Mouse (Mus musculus): ENCODE measurements around the gene Mrpl53. TPM values are rescaled to one million over a fixed set of nuclear protein-coding genes. Genes with fewer than 3 reads are reported as not detected.
"Not testable (repeated sequence)": the region's sequence is repeated elsewhere in the genome, so short reads cannot be mapped to it uniquely, and the experiment has no call there.

The Mrpl53 gene
- total and polyA plus RNA-seq, 3 experiments, result 52.2 to 74.0 (median 55.5) TPM

- H3K4me2 ChIP-seq (ENCODE audit: insufficient read depth, low read depth, poor library complexity, severe bottlenecking); dilution Hi-C loops (cut with MboI; ENCODE audit: extremely low pct_ligation_motif_present, extremely low pct_unique_long_range_greater_than_20kb, low sequenced_read_pairs); H3K27ac ChIP-seq (ENCODE audit: insufficient read depth, low read depth); H3K36me3 ChIP-seq (replicated peaks in 1 of 2; ENCODE audit: control insufficient read depth in 1 of 2, insufficient read depth in 1 of 2, low read length in 1 of 2); H3K27me3 ChIP-seq (replicated peaks); H3K79me2 ChIP-seq (replicated peaks; ENCODE audit: control insufficient read depth, extremely low read depth, insufficient read depth, poor library complexity, severe bottlenecking); H3K9me3 ChIP-seq (replicated peaks; ENCODE audit: low read length); H3K4me3 ChIP-seq (replicated peaks in 1 of 3; ENCODE audit: low read depth in 2 of 3, low read length in 2 of 3, poor library complexity in 1 of 3); H3K9ac ChIP-seq (ENCODE audit: insufficient read depth, low read depth): not testable (repeated sequence)
- in situ Hi-C loops (cut with MboI; ENCODE audit: low pct_ligation_motif_present, low pct_unique_long_range_greater_than_20kb, low sequenced_read_pairs), result loop anchor here (5.0 kb wide), 2 partner anchors 42 to 167 kb away; partner anchors contain the start of gene Mogs
- H3K4me1 ChIP-seq (ENCODE audit: control insufficient read depth in 1 of 2, insufficient read depth in 2 of 2), result peaks cover 11 to 26% of the 10 kb centered on the region in 2 experiments
- peak; percentile 74 for TF ChIP-seq SMC3 (IDR thresholded peaks at IDR 0.05; ENCODE audit: low read depth, low read length)
- 0 out of 2 replicates have a peak, but pooled peaks have one; percentile 31 for TF ChIP-seq MYC (IDR thresholded peaks at IDR 0.05; ENCODE audit: low read depth, low read length)
- peak in 1 of 2 experiments; percentile 71; a peak in 2 of 4 replicates for TF ChIP-seq CTCF (conservative IDR thresholded peaks at IDR 0.05 in 1 of 2, IDR thresholded peaks at IDR 0.05 in 1 of 2; ENCODE audit: low read depth in 2 of 2, low read length in 2 of 2)
- peak; percentile 52 for TF ChIP-seq ZNF384 (IDR thresholded peaks at IDR 0.05; ENCODE audit: low read depth, low read length)
- peak; percentile 63 for TF ChIP-seq RAD21 (IDR thresholded peaks at IDR 0.05; ENCODE audit: low read depth, low read length)
- 0 out of 2 replicates have a peak, but pooled peaks have one; percentile 6 for TF ChIP-seq IRF4 (IDR thresholded peaks at IDR 0.05; ENCODE audit: low read depth, low read length)
- peak; percentile 69 for DNase-seq (ENCODE audit: extremely low read depth)
Observed at GRCm38 (mm10) chr6:83159456-83159855, 50.6 kb downstream of the Mrpl53 start.

Other genes with a start within 250 kb of the Mrpl53 start
Only the 20 nearest of the 23 such genes appear.
- gene Sema4f, start 169.3 kb upstream of the Mrpl53 start, total RNA-seq (2012; rRNA removed), result 0.04 TPM in 1 of 2 replicates, not detected in the other
- gene Sema4f, start 169.3 kb upstream of the Mrpl53 start, total RNA-seq (2014; rRNA removed), result not detected in 2 replicates
- not detected in 2 replicates for gene Sema4f, start 169.3 kb upstream of the Mrpl53 start, polyA plus RNA-seq (2012; ENCODE audit: insufficient read length, low read depth)
- 3.0 and 6.4 TPM in 2 replicates for gene M1ap, start 162.1 kb upstream of the Mrpl53 start, total RNA-seq (2012; rRNA removed)
- 1.8 and 2.4 TPM in 2 replicates for gene M1ap, start 162.1 kb upstream of the Mrpl53 start, total RNA-seq (2014; rRNA removed)
- gene M1ap, start 162.1 kb upstream of the Mrpl53 start, polyA plus RNA-seq (2012; ENCODE audit: insufficient read length, low read depth), result 3.9 and 4.7 TPM in 2 replicates
- gene Dok1, start 75.6 kb upstream of the Mrpl53 start, total RNA-seq (2012; rRNA removed), result 33.2 and 34.7 TPM in 2 replicates
- gene Dok1, start 75.6 kb upstream of the Mrpl53 start, total RNA-seq (2014; rRNA removed), result 21.3 and 21.4 TPM in 2 replicates
- 23.8 and 24.6 TPM in 2 replicates for gene Dok1, start 75.6 kb upstream of the Mrpl53 start, polyA plus RNA-seq (2012; ENCODE audit: insufficient read length, low read depth)
- 0.93 and 1.0 TPM in 2 replicates for gene Loxl3, start 74.9 kb upstream of the Mrpl53 start, total RNA-seq (2012; rRNA removed)
- 0.05 TPM in 1 of 2 replicates, not detected in the other for gene Loxl3, start 74.9 kb upstream of the Mrpl53 start, total RNA-seq (2014; rRNA removed)
- gene Loxl3, start 74.9 kb upstream of the Mrpl53 start, polyA plus RNA-seq (2012; ENCODE audit: insufficient read length, low read depth), result 0.74 and 1.0 TPM in 2 replicates
- 235 and 240 TPM in 2 replicates for gene Aup1, start 54.5 kb upstream of the Mrpl53 start, total RNA-seq (2012; rRNA removed)
- 108 and 119 TPM in 2 replicates for gene Aup1, start 54.5 kb upstream of the Mrpl53 start, total RNA-seq (2014; rRNA removed)
- 284 and 324 TPM in 2 replicates for gene Aup1, start 54.5 kb upstream of the Mrpl53 start, polyA plus RNA-seq (2012; ENCODE audit: insufficient read length, low read depth)
- 113 and 128 TPM in 2 replicates for gene Htra2, start 53.8 kb upstream of the Mrpl53 start, total RNA-seq (2012; rRNA removed)
- 131 and 137 TPM in 2 replicates for gene Htra2, start 53.8 kb upstream of the Mrpl53 start, total RNA-seq (2014; rRNA removed)
- 154 and 185 TPM in 2 replicates for gene Htra2, start 53.8 kb upstream of the Mrpl53 start, polyA plus RNA-seq (2012; ENCODE audit: insufficient read length, low read depth)
- 2.2 and 2.7 TPM in 2 replicates for gene Dqx1, start 51.2 kb upstream of the Mrpl53 start, total RNA-seq (2012; rRNA removed)
- gene Dqx1, start 51.2 kb upstream of the Mrpl53 start, total RNA-seq (2014; rRNA removed), result 0.99 and 1.3 TPM in 2 replicates
- gene Dqx1, start 51.2 kb upstream of the Mrpl53 start, polyA plus RNA-seq (2012; ENCODE audit: insufficient read length, low read depth), result 2.9 and 3.5 TPM in 2 replicates
- not detected in 2 replicates for gene Tlx2, start 38.7 kb upstream of the Mrpl53 start, total RNA-seq (2012; rRNA removed)
- gene Tlx2, start 38.7 kb upstream of the Mrpl53 start, total RNA-seq (2014; rRNA removed), result not detected in 2 replicates
- gene Tlx2, start 38.7 kb upstream of the Mrpl53 start, polyA plus RNA-seq (2012; ENCODE audit: insufficient read length, low read depth), result not detected in 2 replicates
- gene Pcgf1, start 31.2 kb upstream of the Mrpl53 start, total RNA-seq (2012; rRNA removed), result 14.5 and 16.6 TPM in 2 replicates
- 12.5 and 13.7 TPM in 2 replicates for gene Pcgf1, start 31.2 kb upstream of the Mrpl53 start, total RNA-seq (2014; rRNA removed)
- gene Pcgf1, start 31.2 kb upstream of the Mrpl53 start, polyA plus RNA-seq (2012; ENCODE audit: insufficient read length, low read depth), result 12.4 and 15.0 TPM in 2 replicates
- 0.80 TPM in 1 of 2 replicates, not detected in the other for gene Lbx2, start 22.7 kb upstream of the Mrpl53 start, total RNA-seq (2012; rRNA removed)
- gene Lbx2, start 22.7 kb upstream of the Mrpl53 start, total RNA-seq (2014; rRNA removed), result 0.86 TPM in 1 of 2 replicates, not detected in the other
- gene Lbx2, start 22.7 kb upstream of the Mrpl53 start, polyA plus RNA-seq (2012; ENCODE audit: insufficient read length, low read depth), result 1.2 and 1.7 TPM in 2 replicates
- 3.1 and 3.2 TPM in 2 replicates for gene Ccdc142, start 7.4 kb upstream of the Mrpl53 start, total RNA-seq (2012; rRNA removed)
- gene Ccdc142, start 7.4 kb upstream of the Mrpl53 start, total RNA-seq (2014; rRNA removed), result 0.38 and 0.59 TPM in 2 replicates
- gene Ccdc142, start 7.4 kb upstream of the Mrpl53 start, polyA plus RNA-seq (2012; ENCODE audit: insufficient read length, low read depth), result 1.1 and 1.7 TPM in 2 replicates
- 1.3 and 2.1 TPM in 2 replicates for gene Gm42688, start 7.4 kb upstream of the Mrpl53 start, total RNA-seq (2012; rRNA removed)
- gene Gm42688, start 7.4 kb upstream of the Mrpl53 start, total RNA-seq (2014; rRNA removed), result 1.2 TPM in 2 replicates
- gene Gm42688, start 7.4 kb upstream of the Mrpl53 start, polyA plus RNA-seq (2012; ENCODE audit: insufficient read length, low read depth), result 1.6 and 2.0 TPM in 2 replicates
- gene Mogs, start 6.5 kb downstream of the Mrpl53 start, total RNA-seq (2012; rRNA removed), result 78.9 and 104 TPM in 2 replicates
- gene Mogs, start 6.5 kb downstream of the Mrpl53 start, total RNA-seq (2014; rRNA removed), result 77.3 and 78.4 TPM in 2 replicates
- 53.0 and 57.2 TPM in 2 replicates for gene Mogs, start 6.5 kb downstream of the Mrpl53 start, polyA plus RNA-seq (2012; ENCODE audit: insufficient read length, low read depth)
- gene Wbp1, start 12.5 kb downstream of the Mrpl53 start, total RNA-seq (2012; rRNA removed), result 20.4 and 24.1 TPM in 2 replicates
- gene Wbp1, start 12.5 kb downstream of the Mrpl53 start, total RNA-seq (2014; rRNA removed), result 23.1 and 27.5 TPM in 2 replicates
- 16.6 and 19.3 TPM in 2 replicates for gene Wbp1, start 12.5 kb downstream of the Mrpl53 start, polyA plus RNA-seq (2012; ENCODE audit: insufficient read length, low read depth)
- 26.1 and 26.9 TPM in 2 replicates for gene Ino80b, start 16.4 kb downstream of the Mrpl53 start, total RNA-seq (2012; rRNA removed)
- gene Ino80b, start 16.4 kb downstream of the Mrpl53 start, total RNA-seq (2014; rRNA removed), result 14.9 and 15.4 TPM in 2 replicates
- 30.4 and 34.2 TPM in 2 replicates for gene Ino80b, start 16.4 kb downstream of the Mrpl53 start, polyA plus RNA-seq (2012; ENCODE audit: insufficient read length, low read depth)
- gene Rtkn, start 26.4 kb downstream of the Mrpl53 start, total RNA-seq (2012; rRNA removed), result 0.59 and 0.68 TPM in 2 replicates
- 0.54 and 1.3 TPM in 2 replicates for gene Rtkn, start 26.4 kb downstream of the Mrpl53 start, total RNA-seq (2014; rRNA removed)
- gene Rtkn, start 26.4 kb downstream of the Mrpl53 start, polyA plus RNA-seq (2012; ENCODE audit: insufficient read length, low read depth), result 0.47 and 0.78 TPM in 2 replicates
- 4.7 and 10.3 TPM in 2 replicates for gene Wdr54, start 47.4 kb downstream of the Mrpl53 start, total RNA-seq (2012; rRNA removed)
- 4.9 and 7.8 TPM in 2 replicates for gene Wdr54, start 47.4 kb downstream of the Mrpl53 start, total RNA-seq (2014; rRNA removed)
- gene Wdr54, start 47.4 kb downstream of the Mrpl53 start, polyA plus RNA-seq (2012; ENCODE audit: insufficient read length, low read depth), result 1.7 and 1.9 TPM in 2 replicates
- 0.34 and 0.38 TPM in 2 replicates for gene 1700003E16Rik, start 47.4 kb downstream of the Mrpl53 start, total RNA-seq (2012; rRNA removed)
- gene 1700003E16Rik, start 47.4 kb downstream of the Mrpl53 start, total RNA-seq (2014; rRNA removed), result not detected in 2 replicates
- gene 1700003E16Rik, start 47.4 kb downstream of the Mrpl53 start, polyA plus RNA-seq (2012; ENCODE audit: insufficient read length, low read depth), result 0.23 and 0.25 TPM in 2 replicates
- 17.8 and 19.8 TPM in 2 replicates for gene Dctn1, start 56.9 kb downstream of the Mrpl53 start, total RNA-seq (2012; rRNA removed)
- gene Dctn1, start 56.9 kb downstream of the Mrpl53 start, total RNA-seq (2014; rRNA removed), result 12.2 and 12.8 TPM in 2 replicates
- gene Dctn1, start 56.9 kb downstream of the Mrpl53 start, polyA plus RNA-seq (2012; ENCODE audit: insufficient read length, low read depth), result 36.4 and 37.3 TPM in 2 replicates
- gene Slc4a5, start 110.8 kb downstream of the Mrpl53 start, total RNA-seq (2012; rRNA removed), result 0.13 and 0.38 TPM in 2 replicates
- not detected in 2 replicates for gene Slc4a5, start 110.8 kb downstream of the Mrpl53 start, total RNA-seq (2014; rRNA removed)
- 0.21 TPM in 1 of 2 replicates, not detected in the other for gene Slc4a5, start 110.8 kb downstream of the Mrpl53 start, polyA plus RNA-seq (2012; ENCODE audit: insufficient read length, low read depth)

Measured in CH12.LX (cell line).